Mouse (Mus musculus): ENCODE measurements around the gene Icam5. TPM values are rescaled to one million over a fixed set of nuclear protein-coding genes. Genes with fewer than 3 reads are reported as not detected.
"Not testable (repeated sequence)": the region's sequence is repeated elsewhere in the genome, so short reads cannot be mapped to it uniquely, and the experiment has no call there.

The Icam5 gene
- total RNA-seq, 2 experiments from 2014 or later: 0.05 to 1.2 TPM

DNA sequence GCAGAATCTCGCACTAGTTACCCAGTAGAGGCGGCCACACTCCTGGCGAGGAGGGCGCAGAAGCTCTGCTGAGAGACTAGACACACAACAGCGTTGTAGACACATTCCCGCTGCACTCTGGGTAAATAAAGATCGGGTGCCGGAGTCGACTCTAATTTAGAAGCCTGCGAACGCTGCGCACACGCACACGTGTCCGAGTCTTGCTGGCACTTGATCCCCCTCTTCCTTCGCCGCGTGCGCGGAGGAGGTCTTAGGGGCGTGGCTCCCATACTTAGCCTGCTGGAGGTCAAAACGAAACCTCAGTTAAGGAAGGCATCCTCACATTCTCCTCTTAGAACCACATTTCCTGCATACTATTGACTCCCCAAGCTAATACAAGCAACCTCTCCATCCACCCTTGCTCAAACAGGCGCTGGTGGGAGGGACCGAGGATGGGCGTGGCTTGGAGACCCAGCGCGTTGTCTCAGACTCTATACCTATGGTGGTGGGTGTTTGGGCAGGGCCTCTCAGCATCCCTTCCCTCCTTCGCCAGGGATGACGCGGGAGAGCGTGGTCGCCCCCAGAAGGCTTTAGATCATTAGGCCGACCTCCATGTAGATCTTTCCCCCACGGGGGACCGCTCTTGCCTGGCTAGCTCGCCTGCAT, 500 bp upstream of the Icam5 start:
- peak; percentile 8 for ATAC-seq (replicated peaks; ENCODE audit: low FRiP score, low TSS enrichment, poor library complexity, severe bottlenecking)

- ATAC-seq (replicated peaks; ENCODE audit: low FRiP score, low TSS enrichment, poor library complexity, severe bottlenecking): no peak
These were observed 618 bp downstream of the Icam5 start for GRCm38 (mm10) chr9:21032491-21032890.

- peak; percentile 46 for ATAC-seq (replicated peaks; ENCODE audit: low FRiP score, low TSS enrichment, poor library complexity, severe bottlenecking)
These were observed 1.3 kb downstream of the Icam5 start for GRCm38 (mm10) chr9:21033136-21033535.

DNA sequence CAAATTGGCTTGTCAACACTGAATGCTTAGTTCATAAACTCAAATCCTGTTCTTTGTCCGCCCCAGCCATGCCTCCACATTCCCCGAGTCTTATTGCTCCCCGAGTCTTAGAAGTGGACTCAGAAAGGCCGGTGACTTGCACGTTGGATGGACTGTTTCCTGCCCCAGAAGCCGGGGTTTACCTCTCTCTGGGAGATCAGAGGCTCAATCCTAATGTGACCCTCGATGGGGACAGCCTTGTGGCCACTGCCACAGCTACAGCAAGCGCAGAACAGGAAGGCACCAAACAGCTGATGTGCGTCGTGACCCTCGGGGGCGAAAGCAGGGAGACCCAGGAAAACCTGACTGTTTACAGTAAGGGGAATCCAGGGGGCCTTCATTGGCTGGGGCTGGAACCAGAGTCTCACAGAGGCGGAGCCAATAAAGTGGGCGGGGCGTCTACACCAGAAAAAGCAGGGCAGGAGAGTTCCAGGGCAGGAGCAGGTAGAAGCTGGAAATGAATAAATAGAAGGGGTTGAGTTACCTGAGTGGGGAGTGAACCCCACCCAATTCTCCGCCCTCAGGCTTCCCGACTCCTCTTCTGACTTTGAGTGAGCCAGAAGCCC, 2.7 kb downstream of the Icam5 start:
- ATAC-seq (replicated peaks; ENCODE audit: low FRiP score, low TSS enrichment, poor library complexity, severe bottlenecking): no peak

GRCm38 (mm10) chr9:21035586-21035985, 3.7 kb downstream of the Icam5 start:
- ATAC-seq (replicated peaks; ENCODE audit: low FRiP score, low TSS enrichment, poor library complexity, severe bottlenecking): no peak

DNA sequence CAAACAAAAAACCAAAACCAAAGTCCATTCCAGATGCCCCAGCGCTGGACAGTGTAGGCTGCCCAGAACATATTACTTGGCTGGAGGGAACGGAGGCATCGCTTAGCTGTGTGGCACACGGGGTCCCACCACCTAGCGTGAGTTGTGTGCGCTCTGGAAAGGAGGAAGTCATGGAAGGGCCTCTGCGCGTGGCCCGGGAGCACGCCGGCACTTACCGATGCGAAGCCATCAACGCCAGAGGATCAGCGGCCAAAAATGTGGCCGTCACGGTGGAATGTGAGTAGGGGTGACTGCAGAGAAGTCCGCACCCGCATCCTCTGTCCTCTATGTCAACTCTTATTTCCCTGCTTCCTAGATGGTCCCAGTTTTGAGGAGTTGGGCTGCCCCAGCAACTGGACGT, 4.3 kb downstream of the Icam5 start:
- ATAC-seq (replicated peaks; ENCODE audit: low FRiP score, low TSS enrichment, poor library complexity, severe bottlenecking): no peak

GRCm38 (mm10) chr9:21036666-21037065, 4.8 kb downstream of the Icam5 start:
- ATAC-seq (replicated peaks; ENCODE audit: low FRiP score, low TSS enrichment, poor library complexity, severe bottlenecking): no peak

- no peak for ATAC-seq (replicated peaks; ENCODE audit: low FRiP score, low TSS enrichment, poor library complexity, severe bottlenecking)
These were observed 5.6 kb downstream of the Icam5 start for GRCm38 (mm10) chr9:21037481-21037891.

DNA sequence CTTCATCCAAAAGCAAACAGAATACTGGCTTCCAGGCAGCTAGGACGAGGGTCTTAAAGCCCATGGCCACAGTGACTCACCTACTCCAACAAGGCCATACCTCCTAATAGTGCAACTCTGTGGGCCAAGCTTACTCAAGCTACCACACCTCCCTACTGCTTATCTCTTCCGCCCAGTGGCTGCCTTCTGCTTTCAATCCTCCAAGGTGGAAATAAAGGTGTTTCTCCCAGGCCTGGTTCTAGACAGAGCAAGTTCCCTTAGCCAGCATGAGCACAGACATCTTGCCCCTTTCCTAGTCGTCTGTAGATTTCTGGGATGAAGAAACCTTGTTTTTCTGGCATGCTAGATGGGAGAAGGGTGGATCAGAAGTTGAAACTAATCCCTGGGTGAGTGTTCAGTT, 7.9 kb downstream of the Icam5 start:
- peak; percentile 60 for ATAC-seq (replicated peaks; ENCODE audit: low FRiP score, low TSS enrichment, poor library complexity, severe bottlenecking)

DNA sequence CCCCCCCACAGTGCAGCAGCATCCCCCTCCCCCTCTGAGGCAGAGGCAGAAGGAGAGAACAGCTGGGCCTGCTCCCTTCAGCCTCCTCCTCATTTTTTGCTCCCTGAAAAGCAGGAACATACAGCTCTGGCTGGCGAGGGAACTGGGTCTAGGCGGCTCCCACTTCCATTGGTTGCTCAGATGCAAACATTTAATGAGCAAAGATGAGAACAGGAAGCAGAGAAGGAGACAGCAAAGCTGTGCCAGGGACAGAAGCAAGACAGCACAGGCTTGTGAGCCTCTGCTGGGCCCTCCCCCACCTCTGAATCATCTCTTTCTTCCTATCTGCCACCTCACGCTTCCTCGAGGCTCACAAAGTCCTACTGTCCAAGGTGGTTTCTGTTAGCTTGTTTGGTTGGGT, 9.4 kb downstream of the Icam5 start:
- ATAC-seq (replicated peaks; ENCODE audit: low FRiP score, low TSS enrichment, poor library complexity, severe bottlenecking): no peak

DNA sequence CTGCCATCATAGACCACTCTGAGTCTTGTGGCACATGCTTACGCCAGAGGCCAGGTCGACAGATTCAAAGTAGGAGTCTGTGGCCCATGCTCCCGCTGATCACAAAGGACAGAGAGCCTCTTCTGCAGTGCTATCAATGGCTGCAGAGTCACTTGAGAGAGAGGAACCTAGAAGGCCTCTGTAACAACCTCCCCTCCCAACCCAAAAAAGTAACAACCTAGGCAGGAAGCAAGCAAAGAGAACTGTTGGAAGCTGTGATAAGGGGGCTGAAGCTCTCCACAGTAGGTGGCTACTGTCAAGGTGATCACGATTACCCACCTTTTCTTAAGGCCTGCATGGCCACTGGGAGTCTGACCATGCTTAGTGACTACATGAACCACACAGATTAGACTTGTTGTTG, 11.7 kb downstream of the Icam5 start:
- ATAC-seq (replicated peaks; ENCODE audit: low FRiP score, low TSS enrichment, poor library complexity, severe bottlenecking): no peak

DNA sequence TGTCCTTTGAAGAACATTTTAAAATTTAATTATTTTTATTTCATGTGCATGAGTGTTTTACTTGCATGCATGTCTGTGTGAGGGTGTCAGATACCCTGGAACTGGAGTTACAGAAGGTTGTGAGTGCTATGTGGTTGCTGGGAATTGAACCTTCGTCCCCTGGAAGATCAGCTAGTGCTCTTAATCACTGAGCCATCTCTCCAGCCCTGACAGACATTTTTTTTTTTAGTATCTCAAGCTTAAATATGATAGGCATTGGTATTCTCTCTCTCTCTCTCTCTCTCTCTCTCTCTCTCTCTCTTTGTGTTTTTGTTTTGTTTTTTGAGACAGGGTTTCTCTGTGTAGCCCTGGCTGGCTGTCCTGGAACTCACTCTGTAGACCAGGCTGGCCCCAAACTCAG, 12.9 kb downstream of the Icam5 start:
- not testable (repeated sequence) for ATAC-seq (replicated peaks; ENCODE audit: low FRiP score, low TSS enrichment, poor library complexity, severe bottlenecking)

DNA sequence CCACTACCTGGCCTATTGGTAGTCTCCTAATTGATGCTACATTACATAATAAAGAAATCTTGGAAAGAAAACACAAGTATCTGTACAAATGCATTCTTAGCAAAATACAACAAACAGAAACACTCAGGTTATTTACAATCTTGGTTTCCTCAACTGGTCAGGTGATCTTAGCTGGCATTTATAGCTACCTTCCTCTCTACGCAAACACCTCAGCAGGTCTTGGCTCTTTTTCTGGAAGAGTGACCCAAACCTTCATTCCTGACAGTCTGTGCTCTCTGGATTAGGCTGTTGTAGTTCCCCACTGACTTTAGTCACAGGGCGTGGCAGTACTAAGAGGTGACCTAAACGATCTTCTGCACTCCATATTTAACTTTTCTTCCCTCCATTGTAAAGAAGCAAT, 13.4 kb downstream of the Icam5 start:
- ATAC-seq (replicated peaks; ENCODE audit: low FRiP score, low TSS enrichment, poor library complexity, severe bottlenecking): no peak

DNA sequence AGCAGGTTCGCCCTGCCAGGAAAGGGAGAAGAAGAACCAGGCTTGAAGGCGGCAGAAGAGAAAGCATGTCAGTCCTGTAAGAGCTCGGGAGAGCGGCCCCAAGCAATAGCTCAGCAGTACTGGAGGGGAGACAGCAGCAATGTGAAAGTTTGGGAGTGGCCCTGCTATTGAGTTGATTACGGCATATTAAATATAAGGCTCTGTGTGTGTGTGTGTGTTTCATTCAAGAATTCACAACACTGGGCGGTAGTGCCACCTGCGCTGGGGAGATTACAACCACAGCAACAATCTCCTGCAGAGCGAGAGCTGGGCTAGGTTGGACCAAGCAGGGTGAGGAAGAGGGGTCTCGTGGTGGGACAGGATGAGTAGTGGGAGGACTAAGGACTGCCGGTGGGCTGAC, 19.7 kb downstream of the Icam5 start:
- ATAC-seq (replicated peaks; ENCODE audit: low FRiP score, low TSS enrichment, poor library complexity, severe bottlenecking): peak; percentile 96

GRCm38 (mm10) chr9:21062928-21063327, 31.1 kb downstream of the Icam5 start:
- ATAC-seq (replicated peaks; ENCODE audit: low FRiP score, low TSS enrichment, poor library complexity, severe bottlenecking): no peak

DNA sequence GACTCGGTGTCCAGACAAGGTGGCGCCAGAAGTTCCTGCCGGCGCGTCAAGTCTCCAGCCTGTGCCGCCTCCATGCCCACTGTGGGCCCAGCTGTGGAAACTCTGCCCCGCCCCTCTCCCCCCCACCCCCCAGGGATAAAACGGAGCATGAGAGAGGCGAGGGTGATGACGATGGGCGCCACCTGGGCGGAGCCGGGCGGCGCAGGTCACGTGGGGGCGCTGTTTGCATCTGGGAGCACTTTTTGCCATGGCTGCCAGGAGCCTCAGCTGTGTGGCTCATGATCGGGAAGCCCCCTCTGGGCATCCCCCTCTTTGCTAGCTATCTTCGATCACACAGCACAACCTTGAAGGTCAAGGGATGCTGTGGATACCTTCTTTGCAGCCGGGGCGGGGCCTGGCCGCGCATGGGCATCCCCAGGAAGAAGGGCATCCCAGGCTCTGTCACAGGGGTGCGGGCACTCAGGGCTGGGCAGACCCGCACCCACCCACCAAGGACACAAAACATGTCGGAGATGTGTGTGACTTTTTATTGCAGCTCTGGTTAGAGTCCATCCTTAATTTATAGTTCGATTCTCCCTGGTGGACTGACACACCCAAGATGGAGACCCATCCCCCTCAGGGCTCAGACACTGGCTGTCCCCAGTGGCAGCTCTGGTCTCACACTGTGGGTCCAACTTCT, 35.3 kb downstream of the Icam5 start, which contains the start of gene Zglp1:
Gene Zglp1 (minus strand): TSS at position 88 of the 679 bp plus-strand sequence.
- ATAC-seq (replicated peaks; ENCODE audit: low FRiP score, low TSS enrichment, poor library complexity, severe bottlenecking): no peak

DNA sequence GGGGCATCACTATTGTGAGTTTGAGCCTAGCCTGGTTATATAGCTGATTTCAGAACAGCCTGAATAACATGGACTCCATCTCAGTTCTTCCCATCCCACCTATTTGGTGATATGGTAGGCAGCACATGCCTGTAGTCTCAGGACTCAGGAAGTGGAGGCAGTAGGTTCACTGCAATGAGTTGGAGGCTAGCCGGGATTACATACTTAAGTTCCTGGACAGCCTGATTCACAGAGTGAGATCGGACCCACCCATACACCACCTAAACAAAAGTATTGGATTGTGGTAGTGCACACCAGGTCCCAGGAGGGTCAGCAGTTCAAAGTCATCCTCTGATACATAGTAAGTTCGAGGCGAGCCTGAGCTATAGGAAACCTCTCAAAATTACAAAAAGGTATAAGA, 40.8 kb downstream of the Icam5 start:
- peak; percentile 6; the same call in 1 of the 2 replicates for ATAC-seq (replicated peaks; ENCODE audit: low FRiP score, low TSS enrichment, poor library complexity, severe bottlenecking)

GRCm38 (mm10) chr9:21073044-21073840, 41.4 kb downstream of the Icam5 start, which contains the start of the genes Gm49373 and Fdx1l:
Gene Gm49373, minus strand, starts transcription at chr9:21073096.
Gene Fdx1l, minus strand, starts transcription at chr9:21073614.
- peak; percentile 89 for ATAC-seq (replicated peaks; ENCODE audit: low FRiP score, low TSS enrichment, poor library complexity, severe bottlenecking)

- no peak for ATAC-seq (replicated peaks; ENCODE audit: low FRiP score, low TSS enrichment, poor library complexity, severe bottlenecking)
These were observed 42.3 kb downstream of the Icam5 start for GRCm38 (mm10) chr9:21074173-21074572.

- no peak for ATAC-seq (replicated peaks; ENCODE audit: low FRiP score, low TSS enrichment, poor library complexity, severe bottlenecking)
These were observed 43.8 kb downstream of the Icam5 start for GRCm38 (mm10) chr9:21075625-21076024.

Data from megakaryocyte-erythroid progenitor cell, adult 5-6 weeks (primary cell).